Mouse (Mus musculus) limb, embryonic 13.5 days (tissue): Measurements from ENCODE around the gene Gemin4. TPM values are rescaled to one million over a fixed set of nuclear protein-coding genes. Genes with fewer than 3 reads are reported as not detected.
A peak's percentile ranks its signal among the peaks of the same experiment; 100 is the strongest.

ENCODE experiments used
- ATAC-seq: fragments of 200-750 bp; cut with Nextera tagmentation; 2 replicates; pipeline ENCODE4 v1.8.0; 2017; ENCODE audit warnings: low read depth, moderate number of reproducible peaks, moderate TSS enrichment; ENCODE audit not compliant: low FRiP score
- H3K27ac ChIP-seq: fragments of 300-500 bp; sonication (generic); 2 replicates; pipeline ENCODE4 v1.5.1; 2015; ENCODE audit warnings: inconsistent platforms, mild to moderate bottlenecking, moderate library complexity
- H3K27me3 ChIP-seq: fragments of 300-500 bp; sonication (generic); 2 replicates; pipeline ENCODE4 v1.6.1; 2015; ENCODE audit warnings: mild to moderate bottlenecking, inconsistent platforms
- H3K36me3 ChIP-seq: fragments of 300-500 bp; sonication (generic); 2 replicates; pipeline ENCODE4 v1.6.1; 2015; ENCODE audit warnings: inconsistent platforms, mild to moderate bottlenecking, moderate library complexity
- H3K4me1 ChIP-seq: fragments of 300-500 bp; sonication (generic); 2 replicates; pipeline ENCODE4 v1.6.1; 2015; ENCODE audit warnings: inconsistent platforms
- H3K4me2 ChIP-seq: fragments of 300-500 bp; sonication (generic); replicated peaks from 2 replicates; pipeline ENCODE4 v1.6.1; 2015; ENCODE audit warnings: inconsistent platforms, mild to moderate bottlenecking, moderate library complexity
- H3K4me3 ChIP-seq: fragments of 300-500 bp; sonication (generic); 2 replicates; pipeline ENCODE4 v1.5.1; 2015; ENCODE audit warnings: moderate library complexity, mild to moderate bottlenecking, inconsistent platforms
- H3K9ac ChIP-seq: fragments of 300-500 bp; sonication (generic); 2 replicates; pipeline ENCODE4 v1.6.1; 2015; ENCODE audit warnings: mild to moderate bottlenecking, inconsistent platforms
- H3K9me3 ChIP-seq: fragments of 300-500 bp; sonication (generic); 2 replicates; pipeline ENCODE4 v1.6.1; 2016; ENCODE audit warnings: inconsistent platforms
- WGBS: fragments of 180-500 bp; shearing (Covaris S2); methylation state at CpG from one replicate; pipeline ENCODE4 v1.1.7; 2015; 5-methylcytosine and 5-hydroxymethylcytosine counted together
- polyA plus RNA-seq: library from polyadenylated mRNA; unstranded; fragments of >200 nt; fragmentation: Nextera tagmentation; extraction: Ambion mirVana; gene quantifications from 2 replicates; pipeline ENCODE4 v1.2.1, GENCODE M21; 2015

The Gemin4 gene
- 31.6 and 35.2 TPM in 2 replicates for polyA plus RNA-seq

- H3K4me1 ChIP-seq, result peaks cover 18% of the 10 kb centered on the region
- no peaks in the 10 kb centered on the region for H3K9me3 ChIP-seq
- WGBS, result 1% methylated on average over 35 of the region's 35 CpGs
- peaks cover 57% of the 10 kb centered on the region for H3K36me3 ChIP-seq
- H3K27me3 ChIP-seq, result no peaks in the 10 kb centered on the region
- peak within 1 kb of the TSS; percentile 71 for H3K4me2 ChIP-seq
- peak; percentile 97 for ATAC-seq
- H3K4me3 ChIP-seq, result peak within 1 kb of the TSS; percentile 64
- H3K9ac ChIP-seq, result peak within 1 kb of the TSS; percentile 86
- peak within 1 kb of the TSS; percentile 94 for H3K27ac ChIP-seq
These were observed at the start of gene Gemin4, which contains the start of gene Dbil5 for GRCm38 (mm10) chr11:76217390-76217800. TSS of gene Gemin4 (minus strand) at chr11:76217664. TSS of gene Dbil5 (plus strand) at chr11:76217608.

- H3K36me3 ChIP-seq, result peaks cover 57% of the 10 kb centered on the region
- 15% methylated on average over 19 of the region's 19 CpGs for WGBS
- H3K4me2 ChIP-seq, result 0 out of 2 replicates have a peak overlapping the region, but pooled peaks have one; percentile 7
- no peak for ATAC-seq
- H3K27me3 ChIP-seq, result no peaks in the 10 kb centered on the region; the same call in 1 of the 2 replicates
- H3K9me3 ChIP-seq, result no peaks in the 10 kb centered on the region
- peak overlapping the region; percentile 45 for H3K9ac ChIP-seq
- no peak overlapping the region for H3K4me3 ChIP-seq
- H3K4me1 ChIP-seq, result peaks cover 20% of the 10 kb centered on the region
- no peak overlapping the region for H3K27ac ChIP-seq
These were observed 45.3 kb upstream of the Gemin4 start for GRCm38 (mm10) chr11:76262611-76263351.

GRCm38 (mm10) chr11:76261224-76261623 lies 43.8 kb upstream of the Gemin4 start:
- no peaks in the 10 kb centered on the region for H3K9me3 ChIP-seq
- H3K36me3 ChIP-seq, result peaks cover 60% of the 10 kb centered on the region
- no peak for ATAC-seq
- H3K4me1 ChIP-seq, result peaks cover 31% of the 10 kb centered on the region
- H3K27ac ChIP-seq, result no peak overlapping the region
- H3K4me3 ChIP-seq, result no peak overlapping the region
- H3K27me3 ChIP-seq, result no peaks in the 10 kb centered on the region; the same call in 1 of the 2 replicates
- WGBS, result 78% methylated on average over 12 of the region's 12 CpGs
- no peak overlapping the region for H3K4me2 ChIP-seq
- no peak overlapping the region for H3K9ac ChIP-seq

- no peak for ATAC-seq
- H3K27ac ChIP-seq, result no peak overlapping the region
- peaks cover 60% of the 10 kb centered on the region for H3K36me3 ChIP-seq
- H3K9me3 ChIP-seq, result no peaks in the 10 kb centered on the region
- H3K27me3 ChIP-seq, result no peaks in the 10 kb centered on the region; the same call in 1 of the 2 replicates
- H3K9ac ChIP-seq, result no peak overlapping the region
- H3K4me2 ChIP-seq, result no peak overlapping the region
- 74% methylated on average over 10 of the region's 10 CpGs for WGBS
- no peak overlapping the region for H3K4me3 ChIP-seq
- H3K4me1 ChIP-seq, result peaks cover 39% of the 10 kb centered on the region
These were observed 43.0 kb upstream of the Gemin4 start for GRCm38 (mm10) chr11:76260208-76261050.

- 80% methylated on average over 6 of the region's 6 CpGs for WGBS
- Histone ChIP-seq H3K27ac (no peak overlapping the region), H3K4me3 (no peak overlapping the region), H3K36me3 (peaks cover 55% of the 10 kb centered on the region), H3K4me1 (peaks cover 50% of the 10 kb centered on the region), H3K9ac (no peak overlapping the region), H3K9me3 (no peaks in the 10 kb centered on the region), H3K4me2 (no peak overlapping the region), H3K27me3 (no peaks in the 10 kb centered on the region; the same call in 1 of the 2 replicates)
- no peak for ATAC-seq
These were observed 41.0 kb upstream of the Gemin4 start for GRCm38 (mm10) chr11:76258511-76258910.

- Histone ChIP-seq H3K4me3 (no peak overlapping the region), H3K9me3 (no peaks in the 10 kb centered on the region), H3K4me2 (no peak overlapping the region), H3K9ac (no peak overlapping the region), H3K36me3 (peaks cover 47% of the 10 kb centered on the region), H3K27me3 (no peaks in the 10 kb centered on the region; the same call in 1 of the 2 replicates), H3K4me1 (peaks cover 41% of the 10 kb centered on the region), H3K27ac (no peak overlapping the region)
- WGBS, result 58% methylated on average over 4 of the region's 4 CpGs
- no peak for ATAC-seq
These were observed 39.9 kb upstream of the Gemin4 start for GRCm38 (mm10) chr11:76257386-76257785.

- Histone ChIP-seq H3K4me2 (peak overlapping the region; percentile 14; the same call in 1 of the 2 replicates), H3K4me1 (peaks cover 40% of the 10 kb centered on the region), H3K27me3 (no peaks in the 10 kb centered on the region; the same call in 1 of the 2 replicates), H3K9ac (peak overlapping the region; percentile 53; the same call in 1 of the 2 replicates), H3K36me3 (peaks cover 36% of the 10 kb centered on the region), H3K4me3 (no peak overlapping the region), H3K9me3 (no peaks in the 10 kb centered on the region), H3K27ac (peak overlapping the region; percentile 65; the same call in 1 of the 2 replicates)
- 2% methylated on average over 5 of the region's 5 CpGs for WGBS
- no peak for ATAC-seq
These were observed 38.7 kb upstream of the Gemin4 start for GRCm38 (mm10) chr11:76256129-76256528.

- peak; percentile 44; the same call in 1 of the 2 replicates for ATAC-seq
- Histone ChIP-seq H3K9ac (peak overlapping the region; percentile 32; the same call in 1 of the 2 replicates), H3K9me3 (no peaks in the 10 kb centered on the region), H3K27ac (peak overlapping the region; percentile 65; the same call in 1 of the 2 replicates), H3K4me1 (peaks cover 40% of the 10 kb centered on the region), H3K4me3 (no peak overlapping the region), H3K4me2 (0 out of 2 replicates have a peak overlapping the region, but pooled peaks have one; percentile 14), H3K36me3 (peaks cover 31% of the 10 kb centered on the region), H3K27me3 (no peaks in the 10 kb centered on the region; the same call in 1 of the 2 replicates)
- WGBS, result 27% methylated on average over 4 of the region's 4 CpGs
These were observed 38.1 kb upstream of the Gemin4 start for GRCm38 (mm10) chr11:76255431-76256001.

- H3K9ac ChIP-seq, result 0 out of 2 replicates have a peak overlapping the region, but pooled peaks have one; percentile 0
- ATAC-seq, result no peak
These were observed 36.4 kb upstream of the Gemin4 start for GRCm38 (mm10) chr11:76253918-76254264.

GRCm38 (mm10) chr11:76253145-76253917 lies 35.9 kb upstream of the Gemin4 start:
- 46% methylated on average over 5 of the region's 5 CpGs for WGBS
- ATAC-seq, result peak; percentile 70; the same call in 1 of the 2 replicates
- no peak overlapping the region for H3K4me3 ChIP-seq
- H3K4me1 ChIP-seq, result peaks cover 40% of the 10 kb centered on the region
- H3K9me3 ChIP-seq, result no peaks in the 10 kb centered on the region
- H3K9ac ChIP-seq, result no peak overlapping the region
- no peak overlapping the region for H3K4me2 ChIP-seq
- peaks cover 30% of the 10 kb centered on the region for H3K36me3 ChIP-seq
- H3K27ac ChIP-seq, result peak overlapping the region; percentile 3; the same call in 1 of the 2 replicates
- no peaks in the 10 kb centered on the region for H3K27me3 ChIP-seq

More at GRCm38 (mm10) chr11:76253918-76254264, 36.4 kb upstream of the Gemin4 start:
- Histone ChIP-seq H3K36me3 (peaks cover 31% of the 10 kb centered on the region), H3K4me3 (no peak overlapping the region), H3K27me3 (no peaks in the 10 kb centered on the region), H3K27ac (no peak overlapping the region), H3K4me1 (peaks cover 40% of the 10 kb centered on the region), H3K9me3 (no peaks in the 10 kb centered on the region), H3K4me2 (no peak overlapping the region)
- 72% methylated on average over 4 of the region's 4 CpGs for WGBS

GRCm38 (mm10) chr11:76252036-76252435 lies 34.6 kb upstream of the Gemin4 start:
- H3K27ac ChIP-seq, result no peak overlapping the region
- H3K4me1 ChIP-seq, result peaks cover 33% of the 10 kb centered on the region
- no peaks in the 10 kb centered on the region for H3K27me3 ChIP-seq
- ATAC-seq, result no peak
- no peak overlapping the region for H3K4me2 ChIP-seq
- H3K9ac ChIP-seq, result no peak overlapping the region
- no peaks in the 10 kb centered on the region for H3K9me3 ChIP-seq
- no peak overlapping the region for H3K4me3 ChIP-seq
- WGBS, result 53% methylated on average over 3 of the region's 3 CpGs
- peaks cover 25% of the 10 kb centered on the region for H3K36me3 ChIP-seq
